Mouse (Mus musculus): ENCODE measurements around the gene Col5a1.

GRCm38 (mm10) chr2:27905411-27905810, 19.2 kb downstream of the Col5a1 start:
- TF ChIP-seq POLR2A (IDR thresholded peaks at IDR 0.05; ENCODE audit: borderline replicate concordance, insufficient read depth, low read length) (no peak), CTCF (IDR thresholded peaks at IDR 0.05; ENCODE audit: borderline replicate concordance, insufficient read depth, low read depth, low read length) (no peak)

All from cerebellum, adult 2 months (tissue).